Mouse (Mus musculus): ENCODE results near the gene Vpreb3.

- TF ChIP-seq POLR2A (IDR thresholded peaks at IDR 0.05; ENCODE audit: control insufficient read depth, low read depth, low read length), result peak; percentile 67
- no peak for TF ChIP-seq CTCF (IDR thresholded peaks at IDR 0.05; ENCODE audit: control insufficient read depth, insufficient read depth, insufficient replicate concordance, low read depth, low read length)
These were observed 6.9 kb upstream of the Vpreb3 start, which contains the start of gene Mmp11 for GRCm38 (mm10) chr10:75935680-75936541.

All from testis, adult 2 months (tissue).